Mouse (Mus musculus) bone marrow macrophage, adult 2 months (primary cell): ENCODE measurements around the gene Syt12.

Experiments used
- CTCF ChIP-seq: IDR thresholded peaks from 2 replicates; pipeline ENCODE4 v1.5.1; 2012; ENCODE audit warnings: low read depth, mild to moderate bottlenecking, low read length, moderate library complexity
- POLR2A ChIP-seq: IDR thresholded peaks from 2 replicates; pipeline ENCODE4 v1.6.1; 2012; ENCODE audit warnings: mild to moderate bottlenecking, low read depth, low read length, borderline replicate concordance

- TF ChIP-seq CTCF (no peak), POLR2A (no peak)
Observed at GRCm38 (mm10) chr19:4517483-4517882, 40.2 kb upstream of the Syt12 start.
